Mouse (Mus musculus): Measurements from ENCODE around the gene Dync1i1.

- TF ChIP-seq EP300 (IDR thresholded peaks at IDR 0.05; ENCODE audit: low read depth) (no peak), CTCF (IDR thresholded peaks at IDR 0.05; ENCODE audit: low read depth) (no peak)
Measured at GRCm38 (mm10) chr6:5966376-5966775, 240.9 kb downstream of the Dync1i1 start.

Measured in liver, postnatal 0 days (tissue).